Mouse (Mus musculus) liver, embryonic 14.5 days (tissue): ENCODE measurements around the gene Rsph1. TPM values are rescaled to one million over a fixed set of nuclear protein-coding genes. Genes with fewer than 3 reads are reported as not detected.

Experiments used
- ATAC-seq: fragments of 200-750 bp; cut with Nextera tagmentation; 2 replicates; pipeline ENCODE4 v1.8.0; 2017; ENCODE audit warnings: moderate number of reproducible peaks, mild to moderate bottlenecking, moderate library complexity; ENCODE audit not compliant: insufficient read depth
- DNase-seq, 3 experiments: peaks; one replicate each; pipeline ENCODE4 v3.0.0-alpha.2; 2012 to 2013; ENCODE audit warnings: low read depth in 3 of 3, low spot score in 3 of 3
- H3K27ac ChIP-seq: fragments of 300-500 bp; sonication (generic); 2 replicates; pipeline ENCODE4 v1.5.1; 2014; ENCODE audit warnings: moderate library complexity, mild to moderate bottlenecking, control low read depth, inconsistent platforms
- H3K27me3 ChIP-seq: fragments of 300-500 bp; sonication (generic); 2 replicates; pipeline ENCODE4 v1.6.1; 2014; ENCODE audit warnings: mild to moderate bottlenecking, low read length, moderate library complexity; ENCODE audit not compliant: control insufficient read depth, insufficient read depth
- H3K36me3 ChIP-seq: fragments of 300-500 bp; sonication (generic); replicated peaks from 2 replicates; pipeline ENCODE4 v1.6.1; 2014; ENCODE audit warnings: low read depth; ENCODE audit not compliant: control insufficient read depth, insufficient read depth
- H3K4me1 ChIP-seq, 2 experiments: fragments of 200-500 bp in 1 of 2; fragments of 300-500 bp in 1 of 2; sonication (generic) in 1 of 2; replicated peaks; 2 replicates each; pipeline ENCODE4 v1.6.1; 2012 to 2014; ENCODE audit warnings: antibody characterized with exemption in 1 of 2, inconsistent platforms in 1 of 2, low read length in 1 of 2; ENCODE audit not compliant: control insufficient read depth in 2 of 2, insufficient read depth in 2 of 2
- H3K4me2 ChIP-seq: fragments of 300-500 bp; sonication (generic); 2 replicates; pipeline ENCODE4 v1.6.1; 2014; ENCODE audit warnings: low read depth, mild to moderate bottlenecking, control low read depth, moderate library complexity
- H3K4me3 ChIP-seq, 2 experiments: fragments of 200-500 bp in 1 of 2; fragments of 300-500 bp in 1 of 2; sonication (generic) in 1 of 2; 2 replicates each; pipeline ENCODE4 v1.5.1; 2012 to 2014; ENCODE audit warnings: low read depth in 2 of 2, low read length in 2 of 2, mild to moderate bottlenecking in 2 of 2, control low read depth in 1 of 2, inconsistent platforms in 1 of 2, moderate library complexity in 1 of 2; ENCODE audit not compliant: insufficient read depth in 1 of 2
- H3K9ac ChIP-seq: fragments of 300-500 bp; sonication (generic); replicated peaks from 2 replicates; pipeline ENCODE4 v1.6.1; 2014; ENCODE audit warnings: mild to moderate bottlenecking, control low read depth, moderate library complexity
- H3K9me3 ChIP-seq: fragments of 300-500 bp; sonication (generic); 2 replicates; pipeline ENCODE4 v1.6.1; 2016; ENCODE audit warnings: low read length, mixed read lengths; ENCODE audit not compliant: control insufficient read depth
- CTCF ChIP-seq: IDR thresholded peaks from 2 replicates; pipeline ENCODE4 v1.5.1; 2016; ENCODE audit warnings: antibody characterized with exemption, low read depth, control low read depth
- EP300 ChIP-seq: IDR thresholded peaks from 2 replicates; pipeline ENCODE4 v1.6.1; 2016; ENCODE audit warnings: antibody characterized with exemption, low read depth
- WGBS: fragments of 180-500 bp; shearing (Covaris S2); extraction: QIAGEN DNeasy Blood & Tissue Kit; methylation state at CpG from one replicate; pipeline ENCODE4 v1.1.7; 2014; ENCODE audit not compliant: insufficient replicate concordance; 5-methylcytosine and 5-hydroxymethylcytosine counted together
- polyA plus RNA-seq, 2 experiments: library from polyadenylated mRNA; depleted of rRNA in 1 of 2; stranded (reverse) in 1 of 2; unstranded in 1 of 2; fragments of >200 nt; fragmentation: Nextera tagmentation in 1 of 2; extraction: Ambion mirVana in 1 of 2; gene quantifications; 2 replicates each; pipeline versions ENCODE4 v1.2.1 to v1.2.3; 2012 to 2014

Gene Rsph1
- polyA plus RNA-seq, 2 experiments, result 0.04 to 0.22 TPM

DNA sequence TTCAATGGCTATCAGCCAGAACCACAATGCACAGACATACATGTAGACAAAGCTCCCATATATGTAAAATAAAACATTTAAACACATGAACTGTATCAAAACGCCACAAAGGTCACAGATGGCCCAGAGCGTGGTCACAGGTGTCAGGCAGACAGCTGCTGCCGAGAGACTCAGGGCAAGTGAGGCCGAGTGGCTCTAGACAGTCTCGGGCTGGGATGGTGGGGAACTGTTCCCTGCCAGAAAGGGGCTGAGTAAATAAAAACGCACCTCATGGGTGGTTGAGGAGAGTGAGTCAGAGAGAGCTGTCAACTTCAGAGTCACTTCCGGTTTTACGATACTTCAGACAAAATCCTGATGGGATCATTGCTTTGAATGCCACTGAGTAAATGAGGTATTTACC, 52.6 kb downstream of the Rsph1 start:
- H3K27ac ChIP-seq, result no peak overlapping the region
- no peak overlapping the region for H3K9ac ChIP-seq
- TF ChIP-seq EP300, result no peak
- no peak for TF ChIP-seq CTCF
- H3K4me3 ChIP-seq, result no peak overlapping the region
- no peaks in the 10 kb centered on the region for H3K9me3 ChIP-seq
- H3K4me2 ChIP-seq, result no peak overlapping the region
- H3K36me3 ChIP-seq, result no peaks in the 10 kb centered on the region; the same call in 1 of the 2 replicates
- H3K4me1 ChIP-seq, result peaks cover 7 to 16% of the 10 kb centered on the region in 2 experiments; a peak in 3 of 4 replicates
- ATAC-seq (no peak), DNase-seq (no peak)
- 57% methylated on average over 8 of the region's 8 CpGs for WGBS
- H3K27me3 ChIP-seq, result no peaks in the 10 kb centered on the region

DNA sequence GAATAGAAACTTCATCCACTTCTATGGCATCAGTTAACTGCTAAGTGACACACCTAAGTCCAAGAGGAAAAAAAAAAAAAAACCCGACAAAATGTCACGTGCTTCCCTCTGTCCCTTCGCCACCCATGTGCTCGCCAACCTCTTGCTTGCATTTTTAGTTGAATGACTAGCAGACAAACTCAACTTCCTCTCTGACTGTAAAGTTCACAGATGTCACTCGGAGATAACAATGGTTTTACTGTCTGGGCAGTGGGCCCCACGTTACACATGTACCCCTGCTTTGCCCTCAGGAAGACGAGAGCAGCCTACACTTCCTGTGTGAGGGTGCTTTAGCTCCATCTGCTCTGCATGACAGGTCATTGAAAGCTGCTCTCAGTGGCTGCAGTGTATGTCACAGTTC, 53.3 kb downstream of the Rsph1 start:
- no peak overlapping the region for H3K9ac ChIP-seq
- H3K36me3 ChIP-seq, result no peaks in the 10 kb centered on the region; the same call in 1 of the 2 replicates
- ATAC-seq (peak; percentile 60), DNase-seq (no peak)
- no peak overlapping the region for H3K27ac ChIP-seq
- H3K4me3 ChIP-seq, result no peak overlapping the region
- peaks cover 7 to 16% of the 10 kb centered on the region in 2 experiments; a peak in 3 of 4 replicates for H3K4me1 ChIP-seq
- no peaks in the 10 kb centered on the region for H3K27me3 ChIP-seq
- TF ChIP-seq EP300 (no peak), CTCF (no peak)
- H3K9me3 ChIP-seq, result no peaks in the 10 kb centered on the region
- no peak overlapping the region for H3K4me2 ChIP-seq
- WGBS, result 21% methylated on average over 7 of the region's 7 CpGs

- ATAC-seq (no peak), DNase-seq (no peak)
- Histone ChIP-seq H3K4me2 (no peak overlapping the region), H3K36me3 (no peaks in the 10 kb centered on the region; the same call in 1 of the 2 replicates), H3K27ac (no peak overlapping the region), H3K9me3 (no peaks in the 10 kb centered on the region), H3K4me3 (no peak overlapping the region), H3K27me3 (no peaks in the 10 kb centered on the region), H3K4me1 (peaks cover 7 to 16% of the 10 kb centered on the region in 2 experiments; a peak in 3 of 4 replicates), H3K9ac (no peak overlapping the region)
- WGBS, result 50% methylated on average over 4 of the region's 4 CpGs
- TF ChIP-seq CTCF, result no peak
Measured at GRCm38 (mm10) chr17:31222810-31223310, 54.3 kb downstream of the Rsph1 start.

- 54% methylated on average over 5 of the region's 5 CpGs for WGBS
- no peak overlapping the region for H3K4me3 ChIP-seq
- ATAC-seq (no peak), DNase-seq (no peak)
- no peaks in the 10 kb centered on the region; the same call in 1 of the 2 replicates for H3K36me3 ChIP-seq
- H3K27ac ChIP-seq, result no peak overlapping the region
- no peaks in the 10 kb centered on the region; a peak in 1 of 4 replicates for H3K4me1 ChIP-seq
- no peak overlapping the region for H3K9ac ChIP-seq
- TF ChIP-seq EP300 (no peak), CTCF (no peak)
- no peak overlapping the region for H3K4me2 ChIP-seq
- H3K9me3 ChIP-seq, result no peaks in the 10 kb centered on the region
- no peaks in the 10 kb centered on the region for H3K27me3 ChIP-seq
Measured at GRCm38 (mm10) chr17:31216068-31216955, 60.9 kb downstream of the Rsph1 start.

- Histone ChIP-seq H3K9me3 (no peaks in the 10 kb centered on the region), H3K36me3 (no peaks in the 10 kb centered on the region; the same call in 1 of the 2 replicates)
- 88% methylated on average over 6 of the region's 6 CpGs for WGBS
Measured at GRCm38 (mm10) chr17:31211881-31212280, 65.3 kb downstream of the Rsph1 start.

More at GRCm38 (mm10) chr17:31211881-31212280, 65.3 kb downstream of the Rsph1 start:
- no peak overlapping the region for H3K4me2 ChIP-seq
- H3K4me1 ChIP-seq, result peaks cover 0 to 30% of the 10 kb centered on the region in 2 experiments; a peak in 3 of 4 replicates
- H3K27ac ChIP-seq, result no peak overlapping the region
- H3K4me3 ChIP-seq, result no peak overlapping the region
- H3K9ac ChIP-seq, result no peak overlapping the region
- no peak for TF ChIP-seq CTCF
- TF ChIP-seq EP300, result no peak
- no peak for DNase-seq
- H3K27me3 ChIP-seq, result no peaks in the 10 kb centered on the region
- ATAC-seq, result no peak
